Mouse (Mus musculus): ENCODE measurements around the gene Rasip1.
A peak's percentile ranks its signal among the peaks of the same experiment; 100 is the strongest.
"Not testable (repeated sequence)": the region's sequence is repeated elsewhere in the genome, so short reads cannot be mapped to it uniquely, and the experiment has no call there.

The Rasip1 gene

DNA sequence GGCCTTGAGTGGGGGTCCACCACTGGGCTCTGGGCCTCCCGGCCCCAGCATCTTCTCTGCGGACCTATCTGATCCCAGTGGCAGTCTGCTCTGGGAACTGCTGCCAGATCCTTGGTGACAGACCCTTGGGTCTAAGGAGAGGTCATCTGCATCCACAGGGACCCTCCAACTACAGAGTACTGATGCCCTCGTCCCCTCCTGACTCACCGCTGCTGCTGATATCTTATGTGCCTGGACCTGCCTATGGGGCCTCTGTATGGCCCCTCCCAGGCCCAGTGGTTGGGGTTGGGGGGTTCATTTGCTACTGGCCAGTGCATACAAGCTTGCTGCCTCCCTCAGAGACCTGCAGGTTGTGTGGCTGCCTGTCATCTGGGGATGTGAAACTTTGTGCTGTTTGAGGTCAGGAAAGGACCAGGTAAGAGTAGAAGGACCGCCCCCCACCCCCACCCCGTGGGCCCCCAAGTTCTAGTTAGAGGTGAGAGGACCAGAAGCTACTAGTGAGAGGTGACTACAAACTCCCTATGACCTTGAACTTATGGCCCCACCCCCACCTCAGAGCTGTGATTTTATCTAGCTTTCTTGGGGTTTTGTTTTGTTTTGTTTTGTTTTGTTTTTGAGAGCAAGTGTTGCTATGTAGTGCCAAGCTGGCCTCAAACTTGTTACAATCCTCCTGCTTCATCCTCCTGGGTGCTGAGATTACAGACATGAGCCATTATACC is 17.7 kb downstream of the Rasip1 start:
- DNase-seq (ENCODE audit: low read depth): peak; percentile 31

DNA sequence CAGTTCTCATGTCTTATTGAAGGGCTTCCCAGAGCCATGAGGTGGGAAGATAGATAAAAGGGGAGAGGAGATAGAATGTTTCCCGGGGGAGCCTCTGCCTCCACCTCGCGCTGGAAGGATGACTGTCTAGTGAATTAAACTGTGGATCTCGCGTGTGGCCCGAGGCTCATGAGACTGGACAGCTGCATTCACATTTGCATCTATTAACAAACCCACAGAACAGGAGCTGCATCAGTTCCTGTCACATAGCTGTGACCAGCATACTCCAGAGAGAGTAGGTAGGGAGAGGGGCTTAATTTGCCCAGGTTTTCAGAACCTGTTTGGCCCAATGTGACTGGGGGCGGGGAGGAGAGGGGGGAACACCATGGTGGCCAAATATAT is 18.3 kb downstream of the Rasip1 start:
- DNase-seq (ENCODE audit: low read depth): no peak

DNA sequence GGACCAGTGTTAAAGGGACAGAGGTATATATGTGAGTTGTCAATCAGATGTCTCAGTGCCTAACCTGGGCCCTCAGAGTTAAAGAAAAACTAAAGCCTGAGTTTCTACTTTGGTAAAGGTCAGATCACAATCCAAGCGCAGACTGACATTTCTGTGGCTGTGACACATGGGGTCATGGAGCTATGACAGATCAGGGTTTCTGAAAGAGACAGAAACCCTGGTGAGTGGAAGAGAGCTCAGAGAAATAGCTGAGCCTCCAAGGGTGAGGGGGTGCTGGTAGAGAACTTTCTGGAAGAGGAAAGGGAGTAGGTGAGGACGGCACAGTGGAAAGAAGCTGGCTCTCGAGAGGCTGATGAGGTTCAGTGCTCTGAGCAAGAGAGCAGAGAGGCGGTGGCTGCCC is 19.4 kb downstream of the Rasip1 start:
- no peak for DNase-seq (ENCODE audit: low read depth)

DNA sequence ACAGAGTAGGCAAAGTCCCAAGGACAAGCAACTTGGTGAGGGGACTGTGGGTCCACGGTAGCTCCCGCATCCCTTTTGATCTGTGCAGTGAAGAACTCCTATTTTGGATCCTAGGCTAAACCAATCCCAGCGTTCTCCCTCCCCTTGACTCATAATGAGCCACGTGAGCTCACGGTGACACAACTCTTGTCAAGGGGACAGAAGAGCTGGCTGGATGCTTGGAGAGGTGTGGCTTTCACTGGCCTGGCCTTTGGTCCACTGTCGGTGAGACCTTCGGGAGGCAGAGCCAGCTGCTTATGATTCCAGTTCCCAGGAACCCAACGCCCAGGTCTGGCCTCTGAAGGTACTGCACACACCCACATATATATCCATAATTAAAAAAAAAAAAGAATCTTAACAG is 22.1 kb downstream of the Rasip1 start:
- DNase-seq (ENCODE audit: low read depth): no peak

DNA sequence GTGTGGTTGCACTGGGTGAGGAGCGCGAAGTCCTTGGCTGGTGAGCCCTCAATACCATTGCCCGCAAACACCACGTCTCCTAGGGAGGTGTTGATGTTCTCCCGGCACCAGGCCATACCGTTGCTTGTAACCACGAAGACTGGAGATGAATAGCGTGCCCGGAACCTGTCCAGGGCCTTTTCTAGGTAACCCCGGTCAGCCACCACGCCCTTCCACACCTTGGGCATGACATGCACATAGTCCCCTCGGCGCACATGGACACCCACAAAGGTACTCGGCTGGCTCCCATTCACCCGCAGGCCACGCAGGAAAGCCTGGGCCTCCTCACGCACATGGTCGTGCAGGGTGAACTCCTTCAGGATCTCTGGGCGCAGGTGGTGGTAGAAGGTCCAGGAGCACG is 23.2 kb downstream of the Rasip1 start:
- not testable (repeated sequence) for DNase-seq (ENCODE audit: low read depth)

DNA sequence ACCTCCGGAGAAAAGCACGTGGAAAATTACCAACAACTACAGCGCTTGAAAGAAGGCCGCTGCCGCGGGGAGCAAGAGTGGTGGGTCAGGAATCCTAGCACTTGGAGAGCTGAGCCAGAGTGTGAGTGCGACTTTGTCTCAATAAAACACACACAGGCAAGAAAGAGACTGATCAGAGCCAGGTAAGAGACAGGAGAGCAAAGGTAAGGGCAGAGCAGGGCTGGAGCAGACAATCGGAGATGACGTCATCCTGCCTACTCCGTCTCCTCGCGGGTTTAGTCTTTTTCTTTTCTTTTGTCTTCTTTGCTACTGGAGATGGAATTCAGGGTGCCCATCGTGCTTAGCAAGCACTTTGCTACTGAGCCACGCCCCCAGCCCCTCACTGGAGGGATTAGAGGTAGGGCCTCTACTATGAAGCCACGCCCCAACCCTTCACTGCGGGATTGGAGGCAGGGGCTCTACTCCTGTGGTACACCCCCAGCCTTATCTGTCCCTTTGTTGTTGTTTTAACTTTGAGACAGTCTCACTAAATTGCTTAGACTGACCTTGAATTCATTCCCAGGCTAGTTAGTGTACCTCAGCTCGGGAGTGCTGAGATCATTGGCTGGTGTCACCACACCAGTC is 27.2 kb downstream of the Rasip1 start:
- DNase-seq (ENCODE audit: low read depth): no peak

DNA sequence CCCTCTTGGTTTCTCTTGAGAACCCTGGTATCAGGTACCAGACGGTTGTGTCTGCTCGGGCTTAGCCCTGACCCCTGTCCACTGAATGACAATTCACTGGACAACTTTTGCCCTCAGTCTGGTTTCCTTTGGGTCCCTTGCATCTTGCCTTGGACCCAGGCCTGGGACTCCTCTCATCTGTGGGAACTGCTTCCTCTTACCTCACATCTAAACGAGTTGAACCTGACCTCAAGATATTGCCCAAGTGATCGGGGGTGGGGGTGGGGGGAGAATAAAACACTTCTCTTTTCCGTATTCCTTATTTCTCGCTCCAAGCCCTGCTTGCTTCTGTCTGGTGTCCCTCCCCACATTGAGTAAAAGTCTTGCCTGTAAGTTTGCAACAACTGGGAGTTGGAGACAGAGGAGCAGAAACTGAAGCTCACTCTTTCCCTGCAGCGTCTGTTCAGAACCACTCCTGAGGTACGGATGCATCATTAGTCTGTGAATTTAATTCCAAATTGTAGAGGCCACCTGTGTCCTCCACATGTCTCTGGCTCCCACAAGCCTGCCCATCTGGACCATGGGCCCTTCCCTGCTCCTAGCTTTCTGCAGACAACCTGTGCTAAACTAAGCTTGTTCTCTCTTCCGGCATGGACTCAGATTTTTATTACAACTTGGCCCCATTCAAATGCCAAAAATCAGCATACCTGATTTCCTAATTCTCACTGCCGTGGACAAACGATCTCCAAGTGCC is 33.6 kb downstream of the Rasip1 start:
- no peak for DNase-seq (ENCODE audit: low read depth)

DNA sequence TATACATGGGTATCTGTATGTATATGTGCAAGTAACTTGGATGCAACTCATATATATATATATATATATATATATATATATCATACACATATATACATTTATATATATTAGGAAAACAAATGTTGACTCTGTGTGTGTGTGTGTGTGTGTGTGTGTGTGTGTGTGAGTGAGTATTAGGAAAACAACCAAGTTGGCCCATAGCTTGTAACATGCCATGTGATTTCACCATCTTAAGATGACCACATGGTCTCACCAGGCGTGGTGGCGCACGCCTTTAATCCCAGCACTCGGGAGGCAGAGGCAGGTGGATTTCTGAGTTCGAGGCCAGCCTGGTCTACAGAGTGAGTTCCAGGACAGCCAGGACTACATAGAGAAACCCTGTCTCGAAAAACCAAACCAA is 34.4 kb downstream of the Rasip1 start:
- not testable (repeated sequence) for DNase-seq (ENCODE audit: low read depth)

DNA sequence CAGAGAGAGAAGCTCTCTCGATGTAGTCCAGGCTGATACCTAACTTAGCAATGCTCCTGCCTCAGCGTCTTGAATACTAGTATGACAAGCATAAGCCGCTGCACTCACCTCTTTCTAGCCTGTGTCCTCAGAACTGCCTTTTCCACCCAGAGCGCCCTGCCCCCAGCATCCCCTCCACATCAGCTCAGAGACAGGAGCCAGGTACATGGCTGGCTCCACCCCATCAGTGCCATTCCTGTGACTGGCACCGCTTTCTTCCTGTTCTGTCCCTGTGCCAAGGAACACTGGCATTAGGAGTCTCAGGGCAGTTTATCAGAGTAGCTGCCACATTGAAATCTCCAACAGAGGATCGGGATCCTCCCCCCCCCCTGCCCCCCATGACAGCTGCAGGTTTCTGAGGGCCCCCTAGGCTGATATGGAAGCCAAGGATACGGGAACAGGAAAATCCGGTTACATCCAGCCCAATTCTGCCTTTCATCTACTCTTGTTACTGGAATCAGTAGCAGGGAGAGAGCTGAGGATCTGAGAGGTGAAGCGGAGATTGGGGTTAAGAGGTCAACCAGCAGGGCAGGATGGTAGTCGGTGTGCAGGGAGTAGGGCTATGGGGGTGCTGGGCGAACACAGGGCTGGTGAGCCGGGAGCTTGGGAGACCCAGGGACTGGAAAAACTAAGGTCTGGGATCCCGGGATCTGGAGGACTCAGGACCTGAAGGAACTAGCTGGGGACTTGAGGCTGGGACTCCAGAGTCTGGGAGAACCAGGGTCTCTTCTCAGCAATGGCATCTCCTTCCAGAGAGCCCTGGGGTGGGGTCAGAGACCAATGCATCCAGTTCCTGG is 38.2 kb downstream of the Rasip1 start:
- DNase-seq (ENCODE audit: low read depth): no peak

DNA sequence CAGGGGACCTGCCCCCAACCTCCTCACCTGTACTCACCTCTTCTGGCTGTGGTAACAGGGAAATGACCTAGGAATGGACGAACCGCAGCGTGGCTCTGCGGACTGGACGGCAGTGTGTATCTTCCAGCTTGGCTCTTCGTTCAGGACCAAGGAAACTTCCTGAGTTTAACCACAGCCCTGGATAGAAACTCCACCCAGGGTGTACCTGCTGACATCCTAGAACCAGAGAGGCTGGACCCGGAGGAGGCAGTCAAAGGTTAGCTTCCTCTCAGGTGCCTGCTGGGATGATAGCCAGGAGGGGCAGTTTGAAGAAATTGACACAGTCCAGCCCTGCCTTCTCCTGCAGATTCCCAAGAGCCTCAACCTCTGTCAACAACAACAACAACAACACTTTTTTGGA is 38.9 kb downstream of the Rasip1 start, which contains the start of gene Fut2:
Gene Fut2, minus strand, starts transcription at position 234 of the 400 bp plus-strand sequence.
- no peak for DNase-seq (ENCODE audit: low read depth)

DNA sequence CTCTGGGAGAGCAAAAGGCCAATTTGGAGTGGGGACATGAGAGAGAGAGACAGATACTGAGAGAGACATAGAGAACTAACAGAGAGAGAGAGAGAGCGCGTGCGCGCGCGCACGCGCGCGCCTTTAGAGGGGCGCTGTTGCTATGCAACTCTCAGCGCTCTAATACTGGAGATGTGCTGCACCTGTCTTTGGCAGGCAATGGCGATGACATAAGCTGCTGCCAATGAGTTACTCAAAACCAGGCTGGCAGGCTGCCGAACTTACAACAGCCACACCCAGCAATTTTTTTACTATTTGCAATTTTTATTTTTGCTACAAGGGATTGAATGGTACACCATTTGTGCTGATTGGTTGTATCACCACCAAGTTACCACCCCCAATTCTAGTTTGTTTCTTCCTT is 40.5 kb downstream of the Rasip1 start:
- no peak for DNase-seq (ENCODE audit: low read depth)

DNA sequence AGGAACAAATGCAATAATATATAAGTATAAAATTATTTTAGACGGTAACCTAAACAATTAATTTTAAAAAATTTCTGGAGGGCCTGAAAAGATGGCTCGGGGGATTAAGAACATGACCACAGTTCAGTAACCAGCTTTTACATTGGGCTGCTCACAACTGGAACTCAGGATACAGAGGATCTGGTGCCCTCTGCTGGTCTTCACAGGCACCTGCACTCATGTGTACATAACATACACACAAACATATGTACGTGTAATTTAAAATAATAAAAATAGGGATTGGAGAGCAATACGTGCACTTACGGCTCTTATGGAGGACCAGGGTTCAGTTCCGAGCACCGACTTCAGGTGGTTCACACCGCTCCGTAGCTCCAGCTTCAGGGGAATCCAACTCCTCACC is 41.6 kb downstream of the Rasip1 start:
- DNase-seq (ENCODE audit: low read depth): no peak

DNA sequence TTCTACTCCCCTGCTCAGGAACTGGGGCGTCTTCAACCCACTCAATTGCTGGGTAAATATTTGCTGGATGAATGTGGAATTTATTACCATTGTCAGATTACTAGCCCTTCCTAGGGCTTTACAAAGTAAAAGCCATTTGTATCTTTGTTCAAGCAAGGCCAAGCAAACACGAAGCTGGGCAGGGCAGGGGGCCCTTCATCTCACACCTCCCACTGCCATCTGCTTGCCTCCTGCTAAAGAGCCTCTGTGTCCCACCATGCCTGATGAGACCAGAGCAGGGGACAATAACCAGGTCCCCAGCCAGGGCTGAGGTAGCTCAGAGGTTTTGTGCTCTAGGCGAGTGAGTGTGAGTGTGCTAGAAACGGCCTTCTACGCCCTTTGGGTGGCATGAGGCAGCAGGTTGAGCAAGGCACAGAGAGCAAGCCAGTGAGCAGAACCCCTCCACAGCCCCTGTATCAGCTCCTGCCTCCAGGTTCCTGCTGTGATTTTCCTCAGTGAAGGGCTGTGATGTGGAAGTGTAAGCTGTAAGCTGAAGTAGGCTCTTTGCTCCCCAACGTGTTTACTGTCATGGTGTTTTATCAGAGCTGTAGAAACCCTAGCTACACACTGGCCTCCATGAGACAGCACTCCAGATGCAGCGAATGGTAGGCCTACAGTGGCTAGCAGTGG is 50.5 kb downstream of the Rasip1 start:
- no peak for DNase-seq (ENCODE audit: low read depth)

DNA sequence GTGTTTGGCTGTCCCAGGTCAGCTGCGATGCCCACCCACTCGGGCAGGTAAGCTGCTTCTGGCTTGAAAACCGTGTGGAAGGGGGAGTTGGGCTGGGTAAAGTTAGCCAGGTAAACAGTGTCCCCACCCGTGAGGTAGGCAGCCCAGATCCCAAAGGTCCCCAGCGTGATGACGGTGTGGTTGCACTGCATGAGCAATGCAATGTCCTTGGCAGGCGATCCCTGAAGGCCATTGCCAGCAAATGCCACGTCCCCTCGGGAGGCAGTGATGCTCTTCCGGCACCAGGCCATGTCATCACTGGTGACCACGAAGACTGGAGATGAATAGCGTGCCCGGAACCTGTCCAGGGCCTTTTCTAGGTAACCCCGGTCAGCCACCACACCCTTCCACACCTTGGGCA is 51.2 kb downstream of the Rasip1 start:
- no peak for DNase-seq (ENCODE audit: low read depth)

DNA sequence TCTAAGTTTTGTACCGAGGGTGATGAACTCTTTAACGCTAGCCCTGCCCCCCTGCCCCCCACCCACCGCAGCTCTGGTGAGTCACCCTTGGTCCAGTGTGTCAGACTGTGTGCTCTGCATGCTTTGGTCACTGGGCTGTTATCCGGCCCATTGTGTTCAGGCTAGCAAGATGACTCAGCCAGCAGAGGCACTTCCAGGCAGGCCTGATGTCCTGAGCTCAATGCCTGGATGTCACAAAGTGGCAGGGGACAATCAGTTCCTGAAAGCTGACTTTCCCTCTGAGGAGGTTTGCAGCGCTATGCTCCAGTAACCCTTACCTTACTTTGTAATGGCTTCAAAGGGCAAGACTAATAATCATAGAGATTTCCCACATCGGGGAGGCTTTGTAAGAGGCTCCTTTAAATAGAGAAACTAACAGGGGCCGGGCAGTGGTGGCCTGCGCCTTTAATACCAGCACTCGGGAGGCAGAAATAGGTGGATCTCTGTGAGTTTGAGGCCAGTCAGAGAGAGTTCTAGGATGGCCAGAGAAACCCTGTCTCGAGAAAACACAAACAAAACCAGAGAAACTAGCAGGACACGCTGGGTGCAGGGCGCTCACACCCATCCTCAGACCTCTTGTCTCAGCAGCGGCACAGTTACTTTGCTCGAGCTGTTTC is 52.8 kb downstream of the Rasip1 start:
- no peak for DNase-seq (ENCODE audit: low read depth)

DNA sequence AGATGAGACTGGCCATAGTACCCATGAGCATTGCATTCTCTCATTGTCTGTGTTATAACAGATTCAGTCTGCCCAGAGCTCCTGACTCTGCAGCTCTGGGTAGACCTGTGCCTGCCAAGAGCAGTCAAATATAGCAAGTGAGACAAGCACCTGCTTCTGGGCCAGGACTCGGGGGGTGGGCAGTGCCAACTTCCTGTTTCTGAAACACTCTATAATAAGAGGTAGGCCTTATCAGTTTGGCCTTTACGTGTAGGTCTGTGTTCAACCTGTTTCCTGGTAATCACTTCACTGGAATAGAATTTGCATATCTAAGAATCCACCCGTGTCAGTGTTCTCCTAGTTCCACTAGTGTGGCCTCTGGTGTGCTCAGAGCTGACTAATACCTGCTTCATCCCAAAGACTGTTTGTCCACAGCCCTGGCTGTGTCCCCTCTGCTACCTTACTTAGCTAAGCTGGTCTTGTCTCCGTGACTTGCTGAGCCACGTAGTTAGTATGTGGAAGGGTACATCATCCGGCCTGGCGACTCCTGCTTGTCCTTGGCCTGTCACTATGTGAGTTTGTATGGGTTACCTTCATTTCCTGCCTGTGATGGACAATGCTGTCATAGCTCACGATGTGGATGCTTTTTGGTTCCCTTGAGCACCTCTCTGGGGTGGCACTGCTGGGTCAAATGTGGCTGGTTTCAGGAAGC is 53.9 kb downstream of the Rasip1 start:
- peak; percentile 36 for DNase-seq (ENCODE audit: low read depth)

DNA sequence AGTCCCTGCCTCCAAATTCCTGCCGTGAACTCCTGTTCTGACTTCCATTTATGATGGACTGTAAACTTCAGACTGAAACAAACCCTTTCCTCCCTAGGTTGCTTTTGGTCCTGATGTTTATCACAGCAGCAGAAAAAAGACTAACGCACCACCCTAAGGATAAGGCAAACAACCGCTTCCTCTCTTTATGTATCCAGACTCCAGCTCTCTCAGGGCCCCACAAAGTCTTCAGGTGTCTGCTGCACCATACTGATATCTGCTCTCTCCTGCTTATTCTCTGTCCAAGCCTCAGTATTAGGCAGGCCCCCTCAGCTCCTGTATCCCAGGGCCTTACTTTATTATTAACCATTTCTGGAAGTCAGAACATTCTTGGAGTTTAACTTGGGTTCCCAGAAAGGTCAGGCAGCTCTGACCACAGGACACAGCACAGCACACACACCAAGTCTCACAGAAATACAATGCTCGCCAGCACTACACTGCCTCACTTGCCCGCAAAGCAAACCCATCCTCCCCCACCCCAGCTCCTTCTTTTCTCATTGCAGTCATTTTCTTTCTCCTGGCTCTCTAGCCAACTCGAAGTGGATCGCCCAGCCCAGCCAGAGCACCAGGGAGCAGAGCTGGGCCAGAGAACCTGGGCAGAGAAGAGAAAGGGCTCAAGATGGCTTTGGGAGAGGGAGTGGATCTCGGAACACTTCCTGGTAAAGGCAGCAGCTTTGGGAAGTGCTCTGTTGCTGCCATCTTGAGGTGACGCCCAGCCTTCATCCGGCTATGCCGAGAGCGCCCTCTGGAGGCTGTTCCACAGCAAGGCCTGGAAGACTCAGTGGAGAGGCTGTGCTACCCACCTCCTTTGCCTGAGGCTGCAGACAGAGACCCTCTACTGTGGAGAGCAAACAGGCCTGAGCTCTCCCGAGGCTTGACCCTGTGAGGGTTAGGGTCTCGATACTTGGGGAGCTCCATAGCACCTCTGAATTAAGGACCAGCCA is 55.1 kb downstream of the Rasip1 start:
- peak; percentile 91 for DNase-seq (ENCODE audit: low read depth)

DNA sequence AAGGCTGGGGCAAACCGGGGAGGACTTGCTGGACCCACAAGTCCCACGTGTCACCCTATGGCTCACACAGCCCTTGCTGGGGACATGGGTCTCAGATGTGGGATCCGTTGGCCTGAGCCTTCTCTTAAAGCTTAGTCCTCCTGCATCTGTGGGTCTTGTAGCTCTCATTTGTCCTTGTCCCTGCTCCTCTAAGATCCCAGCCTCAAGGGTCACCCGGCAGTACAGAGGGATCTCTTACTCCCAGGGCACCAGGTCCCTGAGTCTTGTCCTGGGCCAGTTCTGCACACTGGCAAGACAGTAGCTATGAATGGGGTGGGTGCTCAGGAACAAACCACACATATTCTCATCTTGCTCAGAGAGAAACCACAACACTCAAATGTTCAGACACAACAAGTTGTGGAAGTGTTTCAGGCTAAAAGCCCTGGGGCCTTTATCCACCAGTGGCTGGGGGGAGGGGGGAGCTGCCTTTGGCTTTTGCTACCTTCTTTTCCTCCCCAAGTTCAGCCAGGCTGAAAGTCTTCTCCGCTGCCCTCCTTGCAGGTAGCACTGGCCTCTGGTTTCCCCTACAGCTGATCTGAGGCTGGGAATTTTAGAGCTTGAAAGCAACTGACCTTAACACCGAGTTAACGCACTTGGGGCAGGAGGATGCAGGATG is 56.2 kb downstream of the Rasip1 start, which contains the start of gene Ntn5:
Gene Ntn5, plus strand, starts transcription at position 627 of the 655 bp plus-strand sequence.
- peak; percentile 61 for DNase-seq (ENCODE audit: low read depth)

DNA sequence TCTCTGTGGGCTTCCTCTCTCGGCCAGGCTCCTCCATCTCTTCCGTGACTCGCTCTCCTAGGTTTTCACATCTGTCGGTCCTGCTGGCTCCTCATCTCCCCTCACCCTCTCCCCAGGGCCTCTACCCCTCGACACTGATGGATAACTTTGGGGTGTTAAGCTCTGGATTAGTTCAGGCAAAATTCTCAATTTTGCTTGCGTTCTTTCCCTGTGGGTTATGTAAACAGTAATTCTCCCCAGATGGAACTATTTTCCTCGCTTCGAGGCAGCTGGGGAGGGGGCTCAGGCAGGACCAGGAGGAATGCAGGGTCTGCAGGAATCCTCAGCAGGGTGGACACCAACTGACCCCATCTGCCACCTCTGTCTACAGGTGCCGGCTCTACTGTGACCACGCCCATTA is 58.5 kb downstream of the Rasip1 start:
- DNase-seq (ENCODE audit: low read depth): no peak
